Mouse (Mus musculus) heart, embryonic 15.5 days (tissue): ENCODE measurements around the gene Spam1. TPM values are rescaled to one million over a fixed set of nuclear protein-coding genes. Genes with fewer than 3 reads are reported as not detected.

ENCODE experiments used
- ATAC-seq: fragments of 200-750 bp; cut with Nextera tagmentation; replicated peaks from 2 replicates; pipeline ENCODE4 v1.8.0; 2017; ENCODE audit warnings: low read depth, moderate TSS enrichment; ENCODE audit not compliant: insufficient number of reproducible peaks, insufficient read depth, low FRiP score
- H3K27ac ChIP-seq: fragments of 300-500 bp; sonication (generic); 2 replicates; pipeline ENCODE4 v1.5.1; 2015; ENCODE audit warnings: mild to moderate bottlenecking, inconsistent platforms
- H3K27me3 ChIP-seq: fragments of 300-500 bp; sonication (generic); 2 replicates; pipeline ENCODE4 v1.6.1; 2015; ENCODE audit warnings: inconsistent platforms
- H3K36me3 ChIP-seq: fragments of 300-500 bp; sonication (generic); 2 replicates; pipeline ENCODE4 v1.6.1; 2015; ENCODE audit warnings: mild to moderate bottlenecking, inconsistent platforms
- H3K4me1 ChIP-seq: fragments of 300-500 bp; sonication (generic); replicated peaks from 2 replicates; pipeline ENCODE4 v1.6.1; 2015; ENCODE audit warnings: inconsistent platforms
- H3K4me2 ChIP-seq: fragments of 300-500 bp; sonication (generic); 2 replicates; pipeline ENCODE4 v1.6.1; 2015; ENCODE audit warnings: inconsistent platforms, mild to moderate bottlenecking, moderate library complexity
- H3K4me3 ChIP-seq: fragments of 300-500 bp; sonication (generic); 2 replicates; pipeline ENCODE4 v1.5.1; 2015; ENCODE audit warnings: mild to moderate bottlenecking, inconsistent platforms
- H3K9ac ChIP-seq: fragments of 300-500 bp; sonication (generic); 2 replicates; pipeline ENCODE4 v1.6.1; 2015; ENCODE audit warnings: mild to moderate bottlenecking, inconsistent platforms
- H3K9me3 ChIP-seq: fragments of 300-500 bp; sonication (generic); replicated peaks from 2 replicates; pipeline ENCODE4 v1.6.1; 2016; ENCODE audit warnings: inconsistent platforms
- WGBS: fragments of 180-500 bp; shearing (Covaris S2); methylation state at CpG from one replicate; pipeline ENCODE4 v1.1.7; 2015; ENCODE audit warnings: mixed read lengths; 5-methylcytosine and 5-hydroxymethylcytosine counted together
- polyA plus RNA-seq: library from polyadenylated mRNA; unstranded; fragments of >200 nt; fragmentation: Nextera tagmentation; extraction: Ambion mirVana; gene quantifications from 2 replicates; pipeline ENCODE4 v1.2.1, GENCODE M21; 2015

Spam1 gene
- polyA plus RNA-seq, result not detected in 2 replicates

DNA sequence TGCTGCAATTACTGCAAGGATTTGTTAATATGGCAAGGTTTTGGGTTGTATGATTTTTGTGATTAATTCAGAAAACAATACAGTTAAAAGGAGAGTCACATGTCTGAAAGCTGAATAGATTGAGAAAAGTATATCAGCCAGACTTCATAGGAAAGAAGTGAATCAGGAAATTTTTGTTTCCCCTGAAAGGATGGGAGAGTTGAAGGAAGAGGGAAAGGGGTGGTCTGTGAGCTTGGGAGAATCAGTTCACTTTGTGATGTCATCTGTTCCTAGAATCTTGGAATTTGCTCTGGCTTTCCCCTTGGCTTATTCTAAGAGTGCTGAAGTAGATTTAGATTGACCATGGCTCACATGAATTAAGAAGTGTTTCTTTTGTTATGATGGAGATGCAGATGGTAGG, at the start of gene Spam1:
Gene Spam1 (plus strand): TSS at position 301 of the 400 bp plus-strand sequence.
- no peak within 1 kb of the TSS for H3K27ac ChIP-seq
- no peaks in the 10 kb centered on the region for H3K36me3 ChIP-seq
- H3K4me3 ChIP-seq, result no peak within 1 kb of the TSS
- H3K9ac ChIP-seq, result no peak within 1 kb of the TSS
- ATAC-seq, result no peak
- no peak within 1 kb of the TSS for H3K4me2 ChIP-seq
- H3K9me3 ChIP-seq, result no peaks in the 10 kb centered on the region
- H3K27me3 ChIP-seq, result no peaks in the 10 kb centered on the region
- H3K4me1 ChIP-seq, result no peaks in the 10 kb centered on the region

GRCm38 (mm10) chr6:24748029-24748428, 43.0 kb upstream of the Spam1 start, which contains the start of gene Hyal4:
Hyal4 (plus strand) TSS chr6:24748329.
- H3K9ac ChIP-seq, result no peak within 1 kb of the TSS
- no peak within 1 kb of the TSS for H3K4me3 ChIP-seq
- no peak within 1 kb of the TSS for H3K27ac ChIP-seq
- no peaks in the 10 kb centered on the region for H3K36me3 ChIP-seq
- ATAC-seq, result no peak
- 76% methylated on average over 4 of the region's 4 CpGs for WGBS
- no peaks in the 10 kb centered on the region for H3K27me3 ChIP-seq
- no peaks in the 10 kb centered on the region for H3K4me1 ChIP-seq
- no peak within 1 kb of the TSS for H3K4me2 ChIP-seq
- no peaks in the 10 kb centered on the region for H3K9me3 ChIP-seq

DNA sequence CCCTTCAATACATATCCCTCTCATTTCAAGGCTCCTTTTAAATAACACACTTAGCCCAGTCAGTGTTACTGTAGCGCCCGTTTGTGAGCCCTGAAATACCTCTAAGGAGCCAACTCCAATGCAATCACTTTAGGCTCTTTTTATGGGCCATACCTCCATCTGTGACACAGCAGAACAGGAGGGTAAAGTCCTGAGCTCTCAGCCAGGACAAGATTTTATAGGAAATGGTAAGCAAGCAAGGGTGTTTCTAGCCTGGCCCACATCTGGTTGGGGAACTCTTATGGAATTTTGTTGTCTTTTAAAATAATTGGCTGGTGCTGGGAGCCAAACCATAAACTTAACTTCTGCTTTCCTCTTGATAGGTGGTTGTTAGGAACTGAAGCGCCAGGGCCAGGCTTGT, 31.7 kb upstream of the Spam1 start:
- no peak overlapping the region for H3K4me3 ChIP-seq
- 81% methylated on average over 3 of the region's 3 CpGs for WGBS
- no peak for ATAC-seq
- H3K9me3 ChIP-seq, result no peaks in the 10 kb centered on the region
- no peaks in the 10 kb centered on the region for H3K4me1 ChIP-seq
- no peak overlapping the region for H3K4me2 ChIP-seq
- no peak overlapping the region for H3K9ac ChIP-seq
- H3K36me3 ChIP-seq, result no peaks in the 10 kb centered on the region
- H3K27me3 ChIP-seq, result no peaks in the 10 kb centered on the region
- H3K27ac ChIP-seq, result no peak overlapping the region

GRCm38 (mm10) chr6:24766261-24766660, 24.7 kb upstream of the Spam1 start:
- Histone ChIP-seq H3K4me3 (no peak overlapping the region), H3K4me1 (no peaks in the 10 kb centered on the region), H3K9ac (no peak overlapping the region), H3K27me3 (no peaks in the 10 kb centered on the region), H3K4me2 (no peak overlapping the region), H3K27ac (no peak overlapping the region), H3K36me3 (no peaks in the 10 kb centered on the region), H3K9me3 (no peaks in the 10 kb centered on the region)
- WGBS, result 78% methylated on average over 2 of the region's 2 CpGs
- ATAC-seq, result no peak

- no peaks in the 10 kb centered on the region for H3K4me1 ChIP-seq
- no peak overlapping the region for H3K9ac ChIP-seq
- 57% methylated on average over 2 of the region's 2 CpGs for WGBS
- no peak overlapping the region for H3K4me2 ChIP-seq
- H3K27ac ChIP-seq, result no peak overlapping the region
- H3K36me3 ChIP-seq, result no peaks in the 10 kb centered on the region
- H3K27me3 ChIP-seq, result no peaks in the 10 kb centered on the region
- H3K4me3 ChIP-seq, result no peak overlapping the region
- ATAC-seq, result no peak
- no peaks in the 10 kb centered on the region for H3K9me3 ChIP-seq
Measured at GRCm38 (mm10) chr6:24779182-24779581, 11.8 kb upstream of the Spam1 start.

- no peaks in the 10 kb centered on the region for H3K4me1 ChIP-seq
- no peaks in the 10 kb centered on the region for H3K9me3 ChIP-seq
- WGBS, result 42% methylated on average over 2 of the region's 2 CpGs
- H3K9ac ChIP-seq, result no peak overlapping the region
- no peak overlapping the region for H3K27ac ChIP-seq
- no peaks in the 10 kb centered on the region for H3K36me3 ChIP-seq
- no peak overlapping the region for H3K4me3 ChIP-seq
- no peak overlapping the region for H3K4me2 ChIP-seq
- no peak for ATAC-seq
- H3K27me3 ChIP-seq, result no peaks in the 10 kb centered on the region
Measured at GRCm38 (mm10) chr6:24822070-24822469, 31.1 kb downstream of the Spam1 start.

Other genes starting within 250 kb of the Spam1 start
- gene Lmod2, start 193.4 kb upstream of the Spam1 start, polyA plus RNA-seq, result 38.2 and 51.2 TPM in 2 replicates
- gene Wasl, start 126.2 kb upstream of the Spam1 start, polyA plus RNA-seq, result 48.7 and 53.3 TPM in 2 replicates
- not detected in 2 replicates for gene Hyal6, start 57.9 kb upstream of the Spam1 start, polyA plus RNA-seq
- gene Hyal4, start 42.9 kb upstream of the Spam1 start, polyA plus RNA-seq, result not detected in 2 replicates
- not detected in 2 replicates for gene Hyal5, start 66.8 kb downstream of the Spam1 start, polyA plus RNA-seq
- gene Tmem229a, start 165.1 kb downstream of the Spam1 start, polyA plus RNA-seq, result 0.06 and 0.13 TPM in 2 replicates